Mouse (Mus musculus): ENCODE measurements around the gene Aff1. TPM values are rescaled to one million over a fixed set of nuclear protein-coding genes. Genes with fewer than 3 reads are reported as not detected.

Gene Aff1
- total RNA-seq, 2 experiments from 2014 or later, result 36.1 to 52.1 TPM

DNA sequence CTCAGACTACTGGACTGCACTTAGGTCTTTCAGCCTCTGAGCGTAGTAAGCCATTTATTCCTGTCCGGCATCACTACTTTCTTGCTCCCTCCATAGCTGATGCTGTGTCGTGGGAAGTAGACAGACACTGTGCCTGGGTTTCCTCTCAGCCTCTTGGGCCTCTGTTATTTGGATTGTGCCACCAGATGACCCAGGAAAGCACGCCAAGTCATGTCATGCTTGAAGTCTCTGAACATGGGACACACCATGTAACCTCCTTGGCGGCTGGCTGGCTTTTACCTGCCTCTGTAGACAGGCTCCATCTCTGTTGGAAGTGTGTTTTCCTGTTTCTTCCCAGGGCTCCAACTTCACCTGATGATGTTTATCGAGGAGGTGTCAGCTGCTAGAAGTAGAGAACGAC, 99.6 kb downstream of the Aff1 start:
- DNase-seq, result no peak

DNA sequence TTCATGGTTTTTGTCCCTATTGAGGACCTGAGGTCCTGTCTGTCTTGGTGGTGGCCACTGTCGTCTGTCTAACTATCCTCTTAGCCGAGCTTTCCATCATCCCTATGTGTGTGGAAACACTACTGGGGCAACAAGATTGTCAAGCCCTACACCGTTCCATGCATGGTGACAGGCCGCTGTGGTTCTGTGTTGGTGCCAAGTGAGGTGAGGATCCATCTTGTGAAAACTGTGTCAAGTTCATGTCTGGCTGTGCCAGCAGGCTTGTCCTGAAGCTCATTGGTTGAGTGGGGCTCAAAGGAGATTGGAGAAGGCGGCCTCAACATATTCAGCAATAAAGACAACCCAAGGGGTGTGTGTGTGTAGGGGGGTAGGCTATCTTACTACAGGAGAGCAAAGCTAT, 102.9 kb downstream of the Aff1 start:
- intact Hi-C loops (cut with DNase I), result no loop called here
- DNase-seq, result no peak

More for the DNA sequence above, 99.6 kb downstream of the Aff1 start:
- intact Hi-C loops (cut with DNase I), result loop anchor here (2.0 kb wide), 2 partner anchors 15 to 25 kb away; no protein-coding TSS in a partner anchor

- intact Hi-C loops (cut with DNase I), result no loop called here
- DNase-seq, result no peak
These were observed 103.9 kb downstream of the Aff1 start for GRCm38 (mm10) chr5:103796035-103796434.

DNA sequence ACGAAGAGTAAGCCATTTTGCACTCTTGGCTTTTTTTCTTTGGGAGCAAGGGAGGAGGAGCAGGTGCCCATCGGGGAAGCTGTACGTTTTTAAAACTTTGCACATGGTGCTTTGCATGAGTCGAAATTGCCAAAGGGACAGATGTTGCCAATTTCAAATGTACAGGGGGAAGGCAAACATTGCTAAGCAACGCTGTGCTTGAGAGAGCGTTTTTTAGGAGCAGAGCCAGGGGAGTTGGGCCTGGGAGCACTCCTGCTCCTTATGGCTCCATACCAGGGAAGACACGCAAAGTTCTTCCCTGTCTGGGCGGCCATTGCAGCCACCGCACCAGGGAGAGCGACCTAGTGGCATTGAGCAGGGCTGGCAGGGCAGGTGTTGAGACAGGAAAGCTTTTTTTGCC, 105.6 kb downstream of the Aff1 start:
- no peak for DNase-seq
- intact Hi-C loops (cut with DNase I), result no loop called here

DNA sequence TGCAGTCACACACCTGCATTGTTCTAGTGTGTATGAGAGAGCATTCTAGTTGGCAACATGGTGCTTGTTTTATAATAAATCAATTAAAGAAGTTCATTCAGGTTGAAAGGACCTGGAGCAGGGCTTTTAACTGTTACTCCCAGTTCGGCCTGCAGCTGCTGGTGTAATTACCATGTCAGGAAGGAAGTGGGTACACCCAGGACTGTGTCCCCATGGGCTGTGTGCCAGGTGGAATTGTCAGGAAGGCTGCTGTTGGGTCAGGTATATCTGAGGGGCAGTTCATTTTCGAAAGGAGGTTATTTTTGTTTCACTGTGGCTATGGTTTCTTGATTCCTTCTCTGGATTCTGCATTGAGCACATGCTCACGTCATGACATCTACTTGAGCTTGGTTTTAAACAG, 107.3 kb downstream of the Aff1 start:
- DNase-seq, result no peak
- intact Hi-C loops (cut with DNase I), result no loop called here

DNA sequence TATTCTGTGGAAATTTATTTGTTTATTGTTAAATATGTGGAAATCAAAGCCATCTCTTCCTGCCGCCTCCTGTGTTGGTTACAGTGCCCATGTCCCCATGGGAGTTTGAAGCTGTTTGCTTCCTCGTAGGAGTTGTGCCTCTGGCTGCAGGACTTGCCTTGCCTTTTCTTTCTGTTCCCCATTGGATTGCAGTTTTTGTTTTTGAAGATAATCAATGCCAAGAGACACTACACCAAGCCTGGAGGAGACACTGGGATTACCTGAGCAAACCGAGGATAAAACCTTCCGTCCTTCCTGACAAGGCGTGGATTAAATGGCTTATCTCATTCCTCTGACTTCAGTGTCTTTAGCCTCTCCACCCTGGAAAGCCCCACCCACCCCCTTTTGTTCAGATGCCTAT, 107.8 kb downstream of the Aff1 start:
- DNase-seq, result no peak
- intact Hi-C loops (cut with DNase I), result no loop called here

- no peak for DNase-seq
- intact Hi-C loops (cut with DNase I), result no loop called here
These were observed 111.2 kb downstream of the Aff1 start for GRCm38 (mm10) chr5:103803386-103803785.

DNA sequence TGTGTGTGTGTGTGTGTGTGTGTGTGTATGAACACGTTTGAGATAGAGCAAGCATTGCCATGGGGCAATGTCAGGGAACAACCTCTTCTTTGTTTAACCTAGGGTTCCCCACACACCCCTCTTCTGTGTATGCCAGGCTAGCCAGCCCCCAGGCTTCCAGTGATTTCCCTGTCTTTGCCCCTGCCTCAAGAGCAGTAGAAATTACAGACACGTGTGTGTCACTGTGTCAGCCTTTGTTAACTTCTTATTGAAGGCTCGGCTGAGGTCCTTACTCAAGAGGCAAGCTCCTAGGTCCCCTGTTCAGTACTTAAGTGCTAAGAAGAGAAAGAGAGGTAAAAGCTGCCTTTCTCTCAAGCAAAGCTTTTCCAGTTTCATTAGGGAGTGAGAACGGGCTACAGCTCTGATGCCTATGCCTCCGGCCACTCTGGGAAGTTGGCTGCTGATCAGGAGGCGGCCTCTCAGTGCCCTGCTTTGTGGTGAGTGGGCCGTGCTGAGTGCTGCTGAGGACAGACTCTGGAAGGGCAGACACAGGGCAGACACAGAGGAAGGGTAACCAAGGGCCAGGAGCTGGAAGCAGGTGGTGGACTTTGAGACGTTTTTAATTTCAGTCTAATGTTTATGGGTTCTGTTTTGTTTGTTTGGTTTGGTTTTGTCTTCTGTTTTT, 111.9 kb downstream of the Aff1 start:
- peak; percentile 53 to 63 for DNase-seq
- intact Hi-C loops (cut with DNase I), result no loop called here

DNA sequence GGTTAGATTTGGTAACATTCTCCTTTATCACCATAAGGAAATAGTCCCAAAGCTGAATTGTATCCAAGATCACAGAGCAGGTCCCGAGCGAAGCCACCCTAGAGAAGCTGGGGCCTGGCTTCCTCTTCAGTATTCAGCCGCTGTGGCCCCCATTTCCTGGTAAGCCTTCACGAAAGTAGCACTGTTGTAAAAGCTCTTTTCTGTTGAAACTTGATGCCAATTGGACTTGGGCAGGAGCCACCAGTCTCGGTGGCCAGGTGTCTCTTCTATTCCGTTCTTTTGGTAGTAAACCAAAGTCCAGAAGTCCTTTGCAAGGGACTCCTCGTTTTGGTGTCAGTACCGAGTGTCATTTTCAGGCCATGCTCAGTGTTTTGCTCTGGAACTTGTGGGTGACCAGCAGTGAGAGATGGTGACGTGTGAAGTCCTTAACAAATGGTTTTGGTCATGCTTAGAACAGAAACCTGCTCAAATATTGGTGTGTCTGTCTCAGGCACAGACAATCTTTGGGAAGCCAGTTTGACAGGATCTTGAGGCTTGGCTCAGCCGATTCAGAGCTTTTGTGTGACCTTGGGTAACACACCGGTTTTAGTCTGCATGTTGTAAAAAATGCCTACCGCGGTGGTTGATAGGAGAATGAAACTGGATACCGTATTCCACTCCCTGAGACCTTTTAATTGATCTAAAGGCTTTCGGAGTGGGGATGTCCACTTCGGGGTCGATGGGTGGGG, 114.8 kb downstream of the Aff1 start:
- intact Hi-C loops (cut with DNase I), result loop anchor here (2.0 kb wide), 1 partner anchor 16 kb away; no protein-coding TSS in a partner anchor
- no peak for DNase-seq

DNA sequence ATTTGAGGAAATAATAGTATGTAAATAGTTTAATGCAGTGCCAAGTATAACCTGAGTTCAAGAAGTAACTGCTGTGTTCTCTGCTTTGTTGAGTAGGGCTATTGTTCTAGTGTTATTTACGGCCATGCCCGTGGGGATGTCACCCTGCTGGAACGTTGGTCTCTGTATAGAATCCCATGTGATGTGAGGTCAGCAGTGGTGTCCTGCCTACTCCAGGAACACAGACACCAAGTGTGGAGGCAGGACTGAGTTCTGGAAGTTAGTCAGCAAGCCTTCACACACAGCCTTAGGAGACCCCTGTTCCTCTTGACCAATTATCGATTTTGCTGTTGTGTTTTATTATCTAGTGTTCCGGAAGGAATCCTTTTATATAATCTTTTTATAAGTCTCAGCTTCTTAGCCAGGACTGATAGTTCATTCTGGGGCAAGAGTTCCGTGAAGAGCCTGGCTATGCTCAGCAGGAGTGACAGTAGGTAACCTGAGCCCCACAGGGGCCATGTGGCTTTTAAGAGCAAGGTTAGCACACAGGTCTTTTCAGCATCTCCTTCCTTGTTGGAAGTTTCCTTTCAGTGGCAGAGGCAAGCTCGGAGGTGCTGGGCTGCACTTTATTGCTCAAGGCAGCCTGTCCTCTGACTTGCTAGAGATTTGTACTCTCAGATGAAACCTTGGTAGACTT, 115.6 kb downstream of the Aff1 start:
- DNase-seq, result no peak
- intact Hi-C loops (cut with DNase I), result loop anchor here (2.0 kb wide), 1 partner anchor 17 kb away; no protein-coding TSS in a partner anchor

- intact Hi-C loops (cut with DNase I), result loop anchor here (10.0 kb wide), 1 partner anchor 455 kb away; no protein-coding TSS in a partner anchor
- no peak for DNase-seq
These were observed 117.6 kb downstream of the Aff1 start for GRCm38 (mm10) chr5:103809674-103810330.

- DNase-seq, result no peak
- intact Hi-C loops (cut with DNase I), result loop anchor here (10.0 kb wide), 1 partner anchor 458 kb away; no protein-coding TSS in a partner anchor
These were observed 121.1 kb downstream of the Aff1 start for GRCm38 (mm10) chr5:103813291-103813690.

DNA sequence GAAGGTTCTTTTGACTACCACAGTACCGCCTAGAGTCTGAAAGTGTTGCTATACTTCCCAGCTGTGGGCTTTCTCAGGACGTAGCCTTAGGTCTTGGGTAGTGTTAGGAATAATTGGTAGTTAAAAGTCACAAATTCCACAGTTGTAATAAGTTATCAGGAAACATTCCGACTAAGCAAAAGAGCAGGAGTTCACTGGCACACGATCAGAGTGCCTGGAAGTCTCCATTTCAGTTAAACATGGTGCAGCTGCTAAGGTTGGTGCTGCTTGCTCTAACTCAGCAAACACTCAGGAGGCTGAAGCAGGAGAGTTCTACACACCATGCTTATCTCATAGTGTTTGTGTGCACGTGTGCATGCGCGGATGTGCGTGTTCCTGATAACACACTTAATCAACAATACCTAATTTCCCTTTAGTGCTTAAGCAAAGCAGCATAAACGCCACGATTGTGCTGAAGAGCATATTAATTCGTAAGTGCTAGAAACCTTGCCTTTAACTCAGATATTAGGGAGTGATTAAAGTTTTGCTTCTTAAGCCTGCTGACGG, 121.9 kb downstream of the Aff1 start:
- DNase-seq, result no peak
- intact Hi-C loops (cut with DNase I), result loop anchor here (10.0 kb wide), 1 partner anchor 459 kb away; no protein-coding TSS in a partner anchor

DNA sequence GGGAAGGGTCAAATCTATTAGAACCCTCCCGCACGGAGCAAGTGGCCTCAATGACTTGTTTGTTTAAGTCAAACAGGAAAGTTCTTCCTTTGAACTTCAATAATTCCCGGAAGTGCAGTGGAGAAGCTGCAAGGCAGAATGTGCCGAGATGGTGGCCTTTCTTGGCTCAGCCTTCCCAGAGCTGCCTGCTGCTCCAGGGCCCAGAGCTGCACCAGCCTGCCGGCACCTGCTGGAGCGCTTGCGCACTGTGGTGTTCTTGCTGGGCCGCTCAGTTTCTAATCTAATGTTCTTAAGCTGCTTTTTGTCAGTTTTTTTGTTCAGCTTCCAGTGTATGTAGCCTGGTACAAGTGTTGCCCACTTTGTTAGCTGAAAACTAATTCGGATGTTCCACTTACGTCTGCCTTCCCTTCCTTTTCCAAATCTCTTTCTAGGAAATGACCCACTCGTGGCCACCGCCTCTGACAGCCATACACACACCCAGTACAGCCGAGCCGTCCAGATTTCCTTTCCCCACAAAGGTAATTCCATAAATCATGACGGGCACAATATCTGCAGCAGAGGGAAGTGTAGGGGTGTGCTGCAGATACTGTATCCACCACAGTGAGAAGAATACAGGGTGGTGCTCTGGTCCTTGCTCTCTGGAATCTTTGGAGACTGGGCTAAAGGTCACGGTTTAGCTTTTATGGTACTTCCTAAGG, 122.5 kb downstream of the Aff1 start:
- intact Hi-C loops (cut with DNase I), result loop anchor here (10.0 kb wide), 1 partner anchor 460 kb away; no protein-coding TSS in a partner anchor
- no peak for DNase-seq

DNA sequence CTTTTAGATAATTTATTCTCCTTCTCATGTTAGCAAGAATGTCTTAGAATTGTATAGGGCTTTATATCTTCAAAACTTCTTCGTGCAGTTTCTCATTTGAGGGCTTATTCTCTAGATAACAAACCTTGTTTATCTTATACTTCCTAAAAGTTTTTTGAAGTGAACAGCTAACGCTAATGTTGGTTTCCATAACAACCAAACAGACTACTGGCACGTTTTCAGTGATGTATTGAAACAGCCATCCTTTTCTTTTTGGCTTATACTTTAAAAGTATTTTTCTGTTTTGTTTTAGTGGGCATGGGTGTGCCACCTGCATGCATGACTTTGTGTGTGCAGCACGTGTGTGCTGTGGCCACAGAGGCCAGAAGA, 123.1 kb downstream of the Aff1 start:
- no peak for DNase-seq
- intact Hi-C loops (cut with DNase I), result loop anchor here (10.0 kb wide), 1 partner anchor 460 kb away; no protein-coding TSS in a partner anchor

DNA sequence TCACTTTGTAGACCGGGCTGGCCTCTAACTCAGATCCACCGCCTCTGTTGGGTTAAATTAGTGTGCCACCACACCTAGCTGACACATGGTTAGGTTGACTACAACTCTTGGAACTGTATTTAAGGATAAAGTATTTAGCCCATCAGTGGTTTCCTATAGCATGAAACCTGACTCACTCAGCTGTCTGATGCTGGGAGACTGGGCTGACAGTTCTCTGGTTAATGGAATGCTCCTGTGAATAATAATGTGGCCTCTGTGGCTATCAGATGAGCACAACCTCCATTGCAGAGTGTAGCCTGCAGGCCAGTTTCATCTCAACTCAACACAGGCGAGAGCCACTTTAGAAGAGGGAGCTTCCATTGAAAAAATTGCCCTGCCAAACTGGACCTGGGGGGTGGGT, 124.5 kb downstream of the Aff1 start:
- intact Hi-C loops (cut with DNase I), result loop anchor here (1.0 to 10.0 kb wide), 5 partner anchors 26 to 462 kb away; no protein-coding TSS in a partner anchor
- DNase-seq, result no peak

DNA sequence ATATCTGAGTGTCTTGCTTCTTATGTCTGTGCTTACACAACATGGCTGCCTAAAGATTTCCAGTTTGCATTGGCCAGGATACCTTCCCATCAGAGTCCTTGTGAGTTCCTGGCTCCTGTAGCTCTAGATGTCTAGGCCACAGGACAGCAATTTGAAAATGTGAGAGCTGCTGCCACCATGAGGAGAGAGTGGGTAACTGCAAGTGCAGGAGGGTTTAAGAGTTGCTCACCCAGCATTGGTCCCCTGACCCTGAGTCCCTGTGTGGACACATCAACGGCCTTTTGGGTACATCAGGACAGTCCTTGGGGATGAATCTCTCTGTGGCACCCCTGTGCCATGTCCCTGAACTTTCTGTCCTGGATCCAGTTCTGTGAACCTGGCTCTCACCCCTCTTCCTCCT, 125.6 kb downstream of the Aff1 start:
- intact Hi-C loops (cut with DNase I), result loop anchor here (1.0 to 10.0 kb wide), 5 partner anchors 27 to 463 kb away; no protein-coding TSS in a partner anchor
- DNase-seq, result peak; percentile 80 to 84

DNA sequence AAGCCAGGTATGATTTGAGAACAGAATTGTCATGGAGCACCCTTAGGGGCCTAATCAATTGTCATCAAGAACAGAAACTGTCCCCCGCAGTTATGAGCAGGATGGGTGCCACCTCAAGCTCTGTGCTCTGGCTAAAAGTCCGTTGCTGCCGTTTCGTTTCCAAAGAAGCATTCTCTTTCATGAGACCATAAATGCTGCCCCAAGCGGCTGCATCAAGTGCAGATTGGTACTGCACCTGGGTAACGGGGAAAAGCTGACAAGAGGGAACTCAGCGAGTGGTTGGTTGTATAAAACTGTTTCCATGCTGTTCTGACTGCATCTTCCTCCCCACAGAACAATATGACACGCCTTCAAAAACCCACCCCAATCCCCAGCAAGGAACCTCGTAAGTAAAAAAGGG, 126.4 kb downstream of the Aff1 start:
- no peak for DNase-seq

DNA sequence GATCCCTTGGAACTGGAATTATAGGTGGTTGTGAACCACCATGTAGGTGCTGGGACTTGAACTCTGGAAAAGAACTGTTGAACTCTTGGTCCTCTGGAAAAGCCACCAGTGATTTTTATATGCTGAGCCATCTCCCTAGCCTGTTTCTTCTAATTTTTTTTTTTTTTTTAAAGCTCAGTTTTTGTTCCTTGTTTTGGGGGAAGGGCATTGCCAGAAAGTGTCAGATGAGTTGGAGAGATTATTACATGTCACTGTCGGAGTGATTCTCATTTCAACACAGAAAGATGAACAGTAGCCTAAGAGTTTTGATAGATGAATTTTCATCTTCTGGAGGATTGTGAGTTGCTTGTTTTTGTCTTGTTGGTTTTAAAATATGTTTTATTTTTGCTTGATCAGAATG, 127.5 kb downstream of the Aff1 start:
- intact Hi-C loops (cut with DNase I), result loop anchor here (10.0 kb wide), 1 partner anchor 465 kb away; no protein-coding TSS in a partner anchor
- DNase-seq, result no peak

More for the DNA sequence above, 126.4 kb downstream of the Aff1 start:
- intact Hi-C loops (cut with DNase I), result loop anchor here (10.0 kb wide), 1 partner anchor 464 kb away; no protein-coding TSS in a partner anchor
